Mouse (Mus musculus): ENCODE measurements around the gene Pyroxd1.
"Not testable (repeated sequence)": the region's sequence is repeated elsewhere in the genome, so short reads cannot be mapped to it uniquely, and the experiment has no call there.

The Pyroxd1 gene

GRCm38 (mm10) chr6:142345440-142346038 lies at the start of gene Pyroxd1:
Gene Pyroxd1 (plus strand): TSS chr6:142345654.
- DNase-seq (ENCODE audit: low spot score), result peak; percentile 81

- DNase-seq (ENCODE audit: low spot score), result no peak
These were observed 47.4 kb upstream of the Pyroxd1 start, which contains the start of gene Iapp for GRCm38 (mm10) chr6:142298098-142298497. Gene Iapp (plus strand): TSS chr6:142298423.

- no peak for DNase-seq (ENCODE audit: low spot score)
These were observed 40.4 kb upstream of the Pyroxd1 start for GRCm38 (mm10) chr6:142305076-142305475.

GRCm38 (mm10) chr6:142314285-142314684 lies 31.2 kb upstream of the Pyroxd1 start:
- no peak for DNase-seq (ENCODE audit: low spot score)

GRCm38 (mm10) chr6:142317106-142317505 lies 28.3 kb upstream of the Pyroxd1 start:
- DNase-seq (ENCODE audit: low spot score), result no peak

- DNase-seq (ENCODE audit: low spot score), result no peak
These were observed 22.6 kb upstream of the Pyroxd1 start, which contains the start of gene Slco1a5 for GRCm38 (mm10) chr6:142322881-142323280. Gene Slco1a5 (minus strand): TSS chr6:142322981.

GRCm38 (mm10) chr6:142326598-142326997 lies 18.9 kb upstream of the Pyroxd1 start:
- DNase-seq (ENCODE audit: low spot score), result no peak

- no peak for DNase-seq (ENCODE audit: low spot score)
These were observed 16.3 kb upstream of the Pyroxd1 start for GRCm38 (mm10) chr6:142329201-142329600.

- no peak for DNase-seq (ENCODE audit: low spot score)
These were observed 6.5 kb upstream of the Pyroxd1 start for GRCm38 (mm10) chr6:142338961-142339360.

- no peak for DNase-seq (ENCODE audit: low spot score)
These were observed 5.9 kb upstream of the Pyroxd1 start for GRCm38 (mm10) chr6:142339576-142339975.

- peak; percentile 50 for DNase-seq (ENCODE audit: low spot score)
These were observed 1.9 kb upstream of the Pyroxd1 start for GRCm38 (mm10) chr6:142343561-142343960.

- no peak for DNase-seq (ENCODE audit: low spot score)
These were observed 992 bp downstream of the Pyroxd1 start for GRCm38 (mm10) chr6:142346181-142347110.

GRCm38 (mm10) chr6:142347431-142348385 lies 2.3 kb downstream of the Pyroxd1 start:
- no peak for DNase-seq (ENCODE audit: low spot score)

- not testable (repeated sequence) for DNase-seq (ENCODE audit: low spot score)
These were observed 6.6 kb downstream of the Pyroxd1 start for GRCm38 (mm10) chr6:142352099-142352498.

- DNase-seq (ENCODE audit: low spot score), result no peak
These were observed 11.7 kb downstream of the Pyroxd1 start for GRCm38 (mm10) chr6:142357106-142357505.

GRCm38 (mm10) chr6:142362036-142362435 lies 16.6 kb downstream of the Pyroxd1 start:
- no peak for DNase-seq (ENCODE audit: low spot score)

GRCm38 (mm10) chr6:142363019-142363576 lies 17.6 kb downstream of the Pyroxd1 start:
- no peak for DNase-seq (ENCODE audit: low spot score)

- no peak for DNase-seq (ENCODE audit: low spot score)
These were observed 20.5 kb downstream of the Pyroxd1 start for GRCm38 (mm10) chr6:142365742-142366472.

GRCm38 (mm10) chr6:142366473-142367018 lies 21.1 kb downstream of the Pyroxd1 start:
- no peak for DNase-seq (ENCODE audit: low spot score)

- DNase-seq (ENCODE audit: low spot score), result no peak
These were observed 22.1 kb downstream of the Pyroxd1 start for GRCm38 (mm10) chr6:142367565-142367964.

- DNase-seq (ENCODE audit: low spot score), result no peak
These were observed 24.1 kb downstream of the Pyroxd1 start for GRCm38 (mm10) chr6:142369568-142369967.
